Mouse (Mus musculus): ENCODE measurements around the gene Spint2. TPM values are rescaled to one million over a fixed set of nuclear protein-coding genes. Genes with fewer than 3 reads are reported as not detected.

Spint2 gene
- polyA plus RNA-seq, 1 experiment from 2014 or later = 34.0 TPM

DNA sequence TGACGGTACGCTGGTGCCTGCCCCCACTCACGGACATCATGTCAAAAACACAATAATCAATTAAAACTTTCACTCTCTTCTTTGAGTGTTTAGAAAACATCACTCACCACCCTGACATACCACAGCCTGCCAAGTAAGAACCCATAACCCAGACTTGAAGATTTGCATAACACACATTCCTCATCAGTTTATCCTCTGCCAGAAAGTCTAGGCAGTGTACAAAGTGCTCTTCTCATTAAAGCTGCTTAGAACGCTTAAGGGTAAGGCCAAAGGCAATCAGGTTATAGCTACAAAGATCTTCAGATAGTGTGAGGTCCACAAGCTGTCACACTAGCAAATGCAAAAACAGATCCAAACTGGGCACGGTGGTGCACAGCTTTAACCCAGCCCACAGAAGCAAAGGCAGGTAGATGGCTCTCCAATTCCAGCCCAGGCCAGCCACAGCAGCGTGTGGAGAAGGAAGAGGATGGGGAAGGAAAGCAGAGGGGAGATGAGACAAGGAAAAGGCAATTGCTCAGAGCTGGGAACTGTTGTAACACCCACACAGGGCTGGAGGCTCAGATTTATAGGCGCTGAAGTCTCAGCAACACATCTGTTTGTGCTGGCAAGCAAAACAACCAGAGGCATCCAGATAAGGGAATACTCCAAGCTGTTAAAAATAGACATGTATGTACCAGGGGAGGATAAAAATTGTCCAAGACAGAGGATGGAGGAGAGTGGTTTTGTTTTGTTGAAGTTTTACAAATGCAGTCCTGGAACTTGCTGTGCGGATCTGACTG lies 9.8 kb downstream of the Spint2 start:
- WGBS (ENCODE audit: insufficient replicate concordance) = 64% methylated on average over 8 of the region's 8 CpGs
- no peak for ATAC-seq (ENCODE audit: insufficient read depth)
- Histone ChIP-seq H3K27ac (replicated peaks) (no peak overlapping the region), H3K4me2 (no peak overlapping the region), H3K9me3 (replicated peaks) (no peaks in the 10 kb centered on the region), H3K36me3 (replicated peaks) (no peaks in the 10 kb centered on the region), H3K4me1 (replicated peaks) (no peaks in the 10 kb centered on the region), H3K9ac (no peak overlapping the region), H3K4me3 (replicated peaks) (no peak overlapping the region), H3K27me3 (no peaks in the 10 kb centered on the region)

DNA sequence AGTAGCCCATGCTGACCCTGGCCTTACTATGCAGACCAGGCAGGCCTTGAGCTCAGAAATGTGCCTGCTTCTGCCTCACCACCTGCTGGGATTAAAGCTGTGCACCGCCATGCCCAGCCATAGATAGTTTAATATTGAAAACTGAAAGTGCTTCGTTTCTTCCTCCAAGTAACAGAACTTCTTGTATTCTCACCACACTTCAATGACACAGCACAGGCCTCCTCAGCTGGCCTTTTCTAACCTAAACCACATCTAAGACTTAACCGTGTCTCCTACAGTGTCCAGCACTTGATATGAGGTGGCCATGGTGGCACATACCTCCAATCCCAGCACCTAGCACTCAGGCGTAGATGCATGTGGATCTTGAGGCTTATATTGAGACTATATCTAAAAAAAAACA lies 11.3 kb downstream of the Spint2 start:
- Histone ChIP-seq H3K9me3 (replicated peaks) (no peaks in the 10 kb centered on the region), H3K4me2 (no peak overlapping the region), H3K9ac (no peak overlapping the region), H3K27me3 (no peaks in the 10 kb centered on the region), H3K36me3 (replicated peaks) (no peaks in the 10 kb centered on the region), H3K4me1 (replicated peaks) (no peaks in the 10 kb centered on the region), H3K4me3 (replicated peaks) (no peak overlapping the region), H3K27ac (replicated peaks) (no peak overlapping the region)
- ATAC-seq (ENCODE audit: insufficient read depth) = no peak
- 53% methylated on average over 4 of the region's 4 CpGs for WGBS (ENCODE audit: insufficient replicate concordance)

DNA sequence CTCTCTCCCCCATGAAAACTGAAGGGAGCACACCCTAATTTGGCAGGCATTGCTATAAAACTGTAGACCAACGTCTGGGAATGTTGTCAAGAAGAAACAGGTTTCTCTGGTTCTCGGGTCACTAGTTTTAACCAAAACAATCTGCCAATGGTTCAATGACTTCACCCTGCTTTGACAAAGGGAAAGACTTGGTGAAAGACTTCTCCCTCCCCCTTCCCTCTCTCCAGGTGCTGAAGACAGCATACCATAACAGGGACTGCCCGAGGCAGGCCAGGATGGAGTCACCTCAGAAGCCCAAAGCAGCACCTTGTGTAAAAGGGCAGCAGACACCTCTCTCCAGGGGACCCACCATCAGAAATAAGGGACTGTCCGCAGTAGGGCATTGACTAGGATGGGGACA lies 14.8 kb downstream of the Spint2 start:
- Histone ChIP-seq H3K36me3 (replicated peaks) (no peaks in the 10 kb centered on the region), H3K27me3 (no peaks in the 10 kb centered on the region), H3K4me2 (no peak overlapping the region), H3K4me1 (replicated peaks) (no peaks in the 10 kb centered on the region), H3K9me3 (replicated peaks) (no peaks in the 10 kb centered on the region), H3K4me3 (replicated peaks) (no peak overlapping the region), H3K27ac (replicated peaks) (no peak overlapping the region), H3K9ac (no peak overlapping the region)
- ATAC-seq (ENCODE audit: insufficient read depth) = no peak
- WGBS (ENCODE audit: insufficient replicate concordance) = 65% methylated on average over 4 of the region's 4 CpGs

DNA sequence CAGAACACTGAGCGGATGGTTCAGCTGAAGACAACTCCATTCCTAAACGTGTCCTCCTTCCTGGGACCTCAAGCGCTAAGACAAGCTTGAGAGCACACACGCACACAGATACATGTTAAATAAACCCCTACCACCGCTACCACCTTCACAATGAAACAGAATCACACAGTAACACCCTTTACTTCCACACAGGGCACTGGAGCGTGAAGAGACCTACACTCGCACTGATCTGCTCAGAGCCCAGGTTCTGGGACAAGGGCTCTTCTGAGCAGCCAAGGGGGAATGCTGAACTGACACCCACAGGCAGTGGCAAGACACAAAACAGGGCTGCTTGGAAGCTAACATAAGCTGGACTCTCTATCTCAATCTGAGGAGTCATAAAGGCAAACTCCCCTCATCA lies 16.1 kb downstream of the Spint2 start:
- ATAC-seq (ENCODE audit: insufficient read depth) = no peak
- Histone ChIP-seq H3K36me3 (replicated peaks) (no peaks in the 10 kb centered on the region), H3K9ac (no peak overlapping the region), H3K4me3 (replicated peaks) (no peak overlapping the region), H3K4me2 (no peak overlapping the region), H3K4me1 (replicated peaks) (no peaks in the 10 kb centered on the region), H3K9me3 (replicated peaks) (no peaks in the 10 kb centered on the region), H3K27ac (replicated peaks) (no peak overlapping the region), H3K27me3 (no peaks in the 10 kb centered on the region)
- WGBS (ENCODE audit: insufficient replicate concordance) = 70% methylated on average over 7 of the region's 7 CpGs

DNA sequence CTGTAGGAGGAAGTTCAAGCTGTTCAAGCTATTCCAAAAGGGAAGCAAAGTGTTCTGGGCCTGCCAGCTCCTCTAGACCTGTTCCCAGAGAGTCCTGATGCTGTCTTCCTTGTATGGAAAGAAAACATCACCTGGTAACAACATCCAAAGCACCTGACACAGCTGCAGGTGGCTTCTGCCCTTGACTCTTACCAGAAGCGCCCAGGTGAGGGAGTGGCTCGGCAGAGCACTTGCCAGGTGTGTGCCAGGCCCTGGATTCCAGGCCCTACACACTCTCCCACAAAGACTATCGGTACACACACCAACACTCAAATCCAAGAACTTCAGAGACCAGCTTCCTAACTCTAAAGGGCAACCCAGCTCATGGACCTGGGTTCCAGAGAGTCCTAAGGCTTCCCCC lies 17.9 kb downstream of the Spint2 start:
- H3K4me2 ChIP-seq = no peak overlapping the region
- ATAC-seq (ENCODE audit: insufficient read depth) = no peak
- H3K27me3 ChIP-seq = no peaks in the 10 kb centered on the region
- H3K9me3 ChIP-seq (replicated peaks) = no peaks in the 10 kb centered on the region
- H3K36me3 ChIP-seq (replicated peaks) = no peaks in the 10 kb centered on the region
- no peak overlapping the region for H3K27ac ChIP-seq (replicated peaks)
- no peak overlapping the region for H3K9ac ChIP-seq
- no peaks in the 10 kb centered on the region for H3K4me1 ChIP-seq (replicated peaks)
- WGBS (ENCODE audit: insufficient replicate concordance) = 53% methylated on average over 3 of the region's 3 CpGs
- H3K4me3 ChIP-seq (replicated peaks) = no peak overlapping the region

GRCm38 (mm10) chr7:29262151-29262550 lies 19.6 kb downstream of the Spint2 start:
- no peaks in the 10 kb centered on the region for H3K36me3 ChIP-seq (replicated peaks)
- no peak overlapping the region for H3K4me2 ChIP-seq
- no peak overlapping the region for H3K4me3 ChIP-seq (replicated peaks)
- no peak for ATAC-seq (ENCODE audit: insufficient read depth)
- H3K27ac ChIP-seq (replicated peaks) = no peak overlapping the region
- 63% methylated on average over 6 of the region's 6 CpGs for WGBS (ENCODE audit: insufficient replicate concordance)
- H3K9ac ChIP-seq = no peak overlapping the region
- H3K27me3 ChIP-seq = no peaks in the 10 kb centered on the region
- no peaks in the 10 kb centered on the region for H3K4me1 ChIP-seq (replicated peaks)
- no peaks in the 10 kb centered on the region for H3K9me3 ChIP-seq (replicated peaks)

GRCm38 (mm10) chr7:29259781-29260730 lies 21.7 kb downstream of the Spint2 start:
- ATAC-seq (ENCODE audit: insufficient read depth) = no peak
- WGBS (ENCODE audit: insufficient replicate concordance) = 70% methylated on average over 10 of the region's 10 CpGs
- no peaks in the 10 kb centered on the region for H3K4me1 ChIP-seq (replicated peaks)

GRCm38 (mm10) chr7:29257368-29257767 lies 24.3 kb downstream of the Spint2 start:
- no peaks in the 10 kb centered on the region for H3K27me3 ChIP-seq
- ATAC-seq (ENCODE audit: insufficient read depth) = no peak
- no peaks in the 10 kb centered on the region for H3K36me3 ChIP-seq (replicated peaks)
- no peak overlapping the region for H3K4me2 ChIP-seq
- WGBS (ENCODE audit: insufficient replicate concordance) = 53% methylated on average over 1 of the region's 1 CpGs
- H3K4me3 ChIP-seq (replicated peaks) = no peak overlapping the region
- H3K4me1 ChIP-seq (replicated peaks) = peaks cover 12% of the 10 kb centered on the region
- no peaks in the 10 kb centered on the region for H3K9me3 ChIP-seq (replicated peaks)
- H3K9ac ChIP-seq = no peak overlapping the region
- H3K27ac ChIP-seq (replicated peaks) = no peak overlapping the region

More at GRCm38 (mm10) chr7:29259781-29260730, 21.7 kb downstream of the Spint2 start:
- Histone ChIP-seq H3K27me3 (no peaks in the 10 kb centered on the region), H3K27ac (replicated peaks) (no peak overlapping the region), H3K36me3 (replicated peaks) (no peaks in the 10 kb centered on the region), H3K9me3 (replicated peaks) (no peaks in the 10 kb centered on the region), H3K4me2 (no peak overlapping the region), H3K9ac (no peak overlapping the region), H3K4me3 (replicated peaks) (no peak overlapping the region)

- Histone ChIP-seq H3K4me3 (replicated peaks) (no peak overlapping the region), H3K36me3 (replicated peaks) (no peaks in the 10 kb centered on the region), H3K27me3 (no peaks in the 10 kb centered on the region), H3K9me3 (replicated peaks) (no peaks in the 10 kb centered on the region), H3K4me2 (no peak overlapping the region), H3K4me1 (replicated peaks) (peaks cover 16% of the 10 kb centered on the region), H3K27ac (replicated peaks) (no peak overlapping the region), H3K9ac (no peak overlapping the region)
- ATAC-seq (ENCODE audit: insufficient read depth) = no peak
- 60% methylated on average over 4 of the region's 4 CpGs for WGBS (ENCODE audit: insufficient replicate concordance)
These were observed 25.8 kb downstream of the Spint2 start for GRCm38 (mm10) chr7:29255875-29256274.

DNA sequence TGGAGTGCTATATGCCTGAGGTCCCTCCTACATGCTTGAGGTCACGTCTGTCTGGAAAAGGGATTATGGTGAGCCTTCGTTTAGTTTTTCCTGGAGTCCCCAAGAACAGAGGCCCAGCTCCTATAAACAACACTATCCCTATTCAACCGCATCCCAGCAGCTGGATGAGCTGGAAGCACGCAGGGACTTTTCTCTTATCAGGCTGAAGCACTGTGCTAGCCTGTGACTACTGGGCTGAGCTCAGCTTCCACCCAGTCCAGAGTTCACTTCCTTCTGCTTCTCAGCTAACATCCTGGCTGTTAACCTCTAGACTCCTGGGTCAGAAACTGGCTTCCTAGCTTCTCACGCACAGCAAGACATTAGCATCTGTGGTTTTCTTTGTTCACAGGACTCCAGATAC lies 27.9 kb downstream of the Spint2 start:
- H3K27ac ChIP-seq (replicated peaks) = no peak overlapping the region
- H3K4me3 ChIP-seq (replicated peaks) = no peak overlapping the region
- peak; percentile 54; the same call in 1 of the 2 replicates for ATAC-seq (ENCODE audit: insufficient read depth)
- H3K4me2 ChIP-seq = no peak overlapping the region
- no peaks in the 10 kb centered on the region for H3K9me3 ChIP-seq (replicated peaks)
- no peaks in the 10 kb centered on the region for H3K27me3 ChIP-seq
- no peak overlapping the region for H3K9ac ChIP-seq
- H3K4me1 ChIP-seq (replicated peaks) = peaks cover 18% of the 10 kb centered on the region
- 20% methylated on average over 5 of the region's 5 CpGs for WGBS (ENCODE audit: insufficient replicate concordance)
- H3K36me3 ChIP-seq (replicated peaks) = no peaks in the 10 kb centered on the region

- no peaks in the 10 kb centered on the region for H3K36me3 ChIP-seq (replicated peaks)
- H3K27me3 ChIP-seq = no peaks in the 10 kb centered on the region
- no peak overlapping the region for H3K9ac ChIP-seq
- no peaks in the 10 kb centered on the region for H3K9me3 ChIP-seq (replicated peaks)
- no peak overlapping the region for H3K4me3 ChIP-seq (replicated peaks)
- no peak for ATAC-seq (ENCODE audit: insufficient read depth)
- H3K4me2 ChIP-seq = no peak overlapping the region
- peaks cover 37% of the 10 kb centered on the region for H3K4me1 ChIP-seq (replicated peaks)
- WGBS (ENCODE audit: insufficient replicate concordance) = 57% methylated on average over 3 of the region's 3 CpGs
- H3K27ac ChIP-seq (replicated peaks) = no peak overlapping the region
These were observed 30.5 kb downstream of the Spint2 start for GRCm38 (mm10) chr7:29251166-29251565.

All from liver, embryonic 15.5 days (tissue).